Mouse (Mus musculus): Measurements from ENCODE around the gene Gtpbp10.

- TF ChIP-seq CTCF (IDR thresholded peaks at IDR 0.05; ENCODE audit: low read depth, low read length), result no peak
- no peak for TF ChIP-seq GATA1 (IDR thresholded peaks at IDR 0.05; ENCODE audit: borderline replicate concordance, low read length)
Observed at GRCm38 (mm10) chr5:5508231-5508630, 51.1 kb downstream of the Gtpbp10 start.
